Mouse (Mus musculus): ENCODE measurements around the gene Abca3. TPM values are rescaled to one million over a fixed set of nuclear protein-coding genes. Genes with fewer than 3 reads are reported as not detected.

Gene Abca3
- polyA plus RNA-seq, 1 experiment from 2014 or later: 30.4 TPM

GRCm38 (mm10) chr17:24362527-24362926 is 10.8 kb downstream of the Abca3 start:
- no peak overlapping the region for H3K4me2 ChIP-seq
- ATAC-seq (replicated peaks; ENCODE audit: low FRiP score) (0 out of 2 replicates have a peak, but pooled peaks have one; percentile 26), DNase-seq (ENCODE audit: low spot score) (no peak)
- H3K27me3 ChIP-seq (replicated peaks; ENCODE audit: control insufficient read depth, insufficient read depth, low read length): no peaks in the 10 kb centered on the region
- H3K4me1 ChIP-seq (replicated peaks; ENCODE audit: control insufficient read depth, insufficient read depth, low read length): peaks cover 15% of the 10 kb centered on the region
- peaks cover 9% of the 10 kb centered on the region; the same call in 1 of the 2 replicates for H3K36me3 ChIP-seq (ENCODE audit: control insufficient read depth, insufficient read depth, low read length)
- no peak overlapping the region for H3K27ac ChIP-seq (ENCODE audit: low read depth, low read length)
- WGBS: 78% methylated on average over 9 of the region's 9 CpGs
- H3K4me3 ChIP-seq (ENCODE audit: low read depth, low read length): no peak overlapping the region
- no peaks in the 10 kb centered on the region for H3K9me3 ChIP-seq (ENCODE audit: control insufficient read depth, low read length)
- H3K9ac ChIP-seq (ENCODE audit: low read depth, low read length): no peak overlapping the region

GRCm38 (mm10) chr17:24364461-24364860 is 12.7 kb downstream of the Abca3 start:
- Histone ChIP-seq H3K9ac (ENCODE audit: low read depth, low read length) (no peak overlapping the region), H3K4me1 (replicated peaks; ENCODE audit: control insufficient read depth, insufficient read depth, low read length) (peaks cover 12% of the 10 kb centered on the region), H3K36me3 (ENCODE audit: control insufficient read depth, insufficient read depth, low read length) (peaks cover 9% of the 10 kb centered on the region; the same call in 1 of the 2 replicates), H3K9me3 (ENCODE audit: control insufficient read depth, low read length) (no peaks in the 10 kb centered on the region), H3K27me3 (replicated peaks; ENCODE audit: control insufficient read depth, insufficient read depth, low read length) (no peaks in the 10 kb centered on the region), H3K27ac (ENCODE audit: low read depth, low read length) (no peak overlapping the region), H3K4me3 (ENCODE audit: low read depth, low read length) (no peak overlapping the region), H3K4me2 (no peak overlapping the region)
- DNase-seq (ENCODE audit: low spot score) (no peak), ATAC-seq (replicated peaks; ENCODE audit: low FRiP score) (no peak)
- WGBS: 93% methylated on average over 9 of the region's 9 CpGs

- H3K4me3 ChIP-seq (ENCODE audit: low read depth, low read length): no peak overlapping the region
- no peaks in the 10 kb centered on the region for H3K27me3 ChIP-seq (replicated peaks; ENCODE audit: control insufficient read depth, insufficient read depth, low read length)
- DNase-seq (ENCODE audit: low spot score): no peak
- peaks cover 9% of the 10 kb centered on the region; the same call in 1 of the 2 replicates for H3K36me3 ChIP-seq (ENCODE audit: control insufficient read depth, insufficient read depth, low read length)
- 70% methylated on average over 13 of the region's 13 CpGs for WGBS
- no peak for ATAC-seq (replicated peaks; ENCODE audit: low FRiP score)
- no peaks in the 10 kb centered on the region for H3K9me3 ChIP-seq (ENCODE audit: control insufficient read depth, low read length)
- peaks cover 1% of the 10 kb centered on the region for H3K4me1 ChIP-seq (replicated peaks; ENCODE audit: control insufficient read depth, insufficient read depth, low read length)
- H3K27ac ChIP-seq (ENCODE audit: low read depth, low read length): no peak overlapping the region
- H3K4me2 ChIP-seq: no peak overlapping the region
- H3K9ac ChIP-seq (ENCODE audit: low read depth, low read length): no peak overlapping the region
Observed at GRCm38 (mm10) chr17:24365863-24366262, 14.1 kb downstream of the Abca3 start.

DNA sequence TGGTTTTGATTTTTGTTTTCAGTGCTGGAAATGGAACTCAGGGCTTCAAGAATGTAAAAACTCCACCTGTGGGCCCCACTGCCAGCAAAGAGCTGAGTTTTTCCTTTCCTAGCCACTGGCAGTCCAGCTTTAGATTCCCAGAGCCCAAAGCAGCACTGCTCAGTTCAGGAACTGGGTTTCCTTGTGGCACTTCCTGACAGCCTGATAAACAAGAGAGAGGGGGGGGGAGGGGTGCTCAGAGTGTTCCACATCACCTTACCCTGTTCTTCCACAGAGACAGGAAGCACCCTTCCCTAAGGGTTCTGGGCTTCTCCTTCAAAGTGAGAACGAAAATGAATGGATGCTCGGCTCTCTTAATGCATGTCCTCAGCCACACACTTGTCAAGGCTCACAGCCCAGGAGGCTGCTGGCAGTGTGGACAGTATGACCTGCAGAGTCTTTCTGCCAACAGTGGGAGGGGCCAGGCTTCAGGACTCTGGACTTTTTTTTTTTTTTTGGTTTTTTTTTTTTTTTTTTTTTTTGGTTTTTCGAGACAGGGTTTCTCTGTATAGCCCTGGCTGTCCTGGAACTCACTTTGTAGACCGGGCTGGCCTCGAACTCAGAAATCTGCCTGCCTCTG is 23.5 kb downstream of the Abca3 start:
- WGBS: 68% methylated on average over 4 of the region's 5 CpGs
- no peaks in the 10 kb centered on the region for H3K9me3 ChIP-seq (ENCODE audit: control insufficient read depth, low read length)
- H3K36me3 ChIP-seq (ENCODE audit: control insufficient read depth, insufficient read depth, low read length): peaks cover 28% of the 10 kb centered on the region
- peaks cover 22% of the 10 kb centered on the region for H3K4me1 ChIP-seq (replicated peaks; ENCODE audit: control insufficient read depth, insufficient read depth, low read length)
- H3K27me3 ChIP-seq (replicated peaks; ENCODE audit: control insufficient read depth, insufficient read depth, low read length): no peaks in the 10 kb centered on the region
- H3K9ac ChIP-seq (ENCODE audit: low read depth, low read length): no peak overlapping the region; the same call in 1 of the 2 replicates
- H3K4me2 ChIP-seq: peak overlapping the region; percentile 20; the same call in 1 of the 2 replicates
- H3K4me3 ChIP-seq (ENCODE audit: low read depth, low read length): no peak overlapping the region
- ATAC-seq (replicated peaks; ENCODE audit: low FRiP score) (0 out of 2 replicates have a peak, but pooled peaks have one; percentile 26), DNase-seq (ENCODE audit: low spot score) (no peak)
- H3K27ac ChIP-seq (ENCODE audit: low read depth, low read length): no peak overlapping the region; the same call in 1 of the 2 replicates

DNA sequence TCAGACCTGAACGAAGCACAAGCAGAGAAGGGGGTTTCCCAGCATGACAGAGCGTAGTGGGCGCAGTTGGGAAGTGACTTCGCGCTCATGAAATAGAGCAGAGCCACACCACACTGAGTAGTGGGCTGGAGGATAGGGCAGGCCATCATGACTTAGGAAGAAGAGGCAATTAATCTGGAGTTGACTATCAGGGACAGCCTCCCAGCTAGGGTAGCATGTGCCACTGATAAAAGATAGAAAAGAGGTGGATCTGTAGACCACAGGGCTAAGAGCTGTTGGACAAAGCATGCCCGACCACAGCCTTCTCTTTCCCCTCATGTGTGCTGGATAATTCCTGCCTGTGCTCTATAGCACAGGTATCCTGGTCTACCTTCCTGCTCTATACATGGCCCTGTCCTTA is 24.1 kb downstream of the Abca3 start:
- Histone ChIP-seq H3K4me1 (replicated peaks; ENCODE audit: control insufficient read depth, insufficient read depth, low read length) (peaks cover 22% of the 10 kb centered on the region), H3K36me3 (ENCODE audit: control insufficient read depth, insufficient read depth, low read length) (peaks cover 28% of the 10 kb centered on the region), H3K9ac (ENCODE audit: low read depth, low read length) (no peak overlapping the region), H3K4me3 (ENCODE audit: low read depth, low read length) (no peak overlapping the region), H3K9me3 (ENCODE audit: control insufficient read depth, low read length) (no peaks in the 10 kb centered on the region), H3K27ac (ENCODE audit: low read depth, low read length) (no peak overlapping the region), H3K27me3 (replicated peaks; ENCODE audit: control insufficient read depth, insufficient read depth, low read length) (no peaks in the 10 kb centered on the region), H3K4me2 (no peak overlapping the region)
- ATAC-seq (replicated peaks; ENCODE audit: low FRiP score) (peak; percentile 74), DNase-seq (ENCODE audit: low spot score) (no peak)
- WGBS: 79% methylated on average over 6 of the region's 6 CpGs

GRCm38 (mm10) chr17:24378496-24378895 is 26.7 kb downstream of the Abca3 start:
- H3K9ac ChIP-seq (ENCODE audit: low read depth, low read length): no peak overlapping the region
- H3K27ac ChIP-seq (ENCODE audit: low read depth, low read length): no peak overlapping the region; the same call in 1 of the 2 replicates
- peaks cover 29% of the 10 kb centered on the region for H3K36me3 ChIP-seq (ENCODE audit: control insufficient read depth, insufficient read depth, low read length)
- peaks cover 22% of the 10 kb centered on the region for H3K4me1 ChIP-seq (replicated peaks; ENCODE audit: control insufficient read depth, insufficient read depth, low read length)
- H3K27me3 ChIP-seq (replicated peaks; ENCODE audit: control insufficient read depth, insufficient read depth, low read length): no peaks in the 10 kb centered on the region
- ATAC-seq (replicated peaks; ENCODE audit: low FRiP score) (no peak), DNase-seq (ENCODE audit: low spot score) (no peak)
- no peak overlapping the region for H3K4me2 ChIP-seq
- no peak overlapping the region for H3K4me3 ChIP-seq (ENCODE audit: low read depth, low read length)
- 78% methylated on average over 2 of the region's 2 CpGs for WGBS
- H3K9me3 ChIP-seq (ENCODE audit: control insufficient read depth, low read length): no peaks in the 10 kb centered on the region

DNA sequence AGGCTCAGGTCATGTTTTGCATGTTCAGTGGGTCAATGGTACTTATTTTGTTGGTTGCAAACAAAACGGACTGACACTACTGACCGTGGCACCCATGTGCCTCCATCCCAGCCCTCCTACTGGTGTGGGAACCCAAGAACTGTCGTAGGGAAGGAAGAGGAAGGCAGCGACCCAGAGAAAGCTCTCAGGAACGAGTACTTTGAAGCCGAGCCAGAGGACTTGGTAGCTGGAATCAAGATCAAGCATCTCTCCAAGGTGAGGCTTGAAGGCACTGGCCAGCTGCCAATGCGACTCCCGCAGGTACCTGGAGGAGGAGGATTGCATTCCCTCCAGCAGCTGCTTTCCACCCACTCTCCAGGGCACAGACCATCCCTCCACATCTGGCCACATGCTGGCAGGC is 32.0 kb downstream of the Abca3 start:
- no peak for DNase-seq (ENCODE audit: low spot score)
- peaks cover 30% of the 10 kb centered on the region for H3K36me3 ChIP-seq (ENCODE audit: control insufficient read depth, insufficient read depth, low read length)

DNA sequence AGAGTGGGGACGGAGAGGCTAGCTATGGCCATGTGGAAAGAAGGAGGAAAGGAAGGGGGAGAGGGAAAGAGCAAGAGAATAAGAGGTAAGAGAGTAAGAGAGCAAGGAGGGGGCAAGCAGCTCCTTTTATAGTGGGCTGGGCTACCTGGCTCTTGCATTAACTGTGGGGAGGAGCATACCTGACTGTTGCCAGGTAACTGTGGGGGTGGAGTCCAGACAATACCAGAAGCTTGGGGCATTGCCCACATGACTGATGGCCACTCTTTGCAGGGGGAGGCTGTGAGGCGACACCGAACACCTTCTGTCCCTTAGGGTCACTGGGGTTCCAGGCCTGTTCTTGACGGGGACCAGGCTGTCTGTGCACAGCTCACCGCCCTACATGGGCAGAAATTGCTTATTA is 37.0 kb downstream of the Abca3 start:
- Histone ChIP-seq H3K4me1 (replicated peaks; ENCODE audit: control insufficient read depth, insufficient read depth, low read length) (no peaks in the 10 kb centered on the region), H3K27ac (ENCODE audit: low read depth, low read length) (no peak overlapping the region), H3K36me3 (ENCODE audit: control insufficient read depth, insufficient read depth, low read length) (peaks cover 23% of the 10 kb centered on the region), H3K4me2 (no peak overlapping the region), H3K9me3 (ENCODE audit: control insufficient read depth, low read length) (no peaks in the 10 kb centered on the region), H3K27me3 (replicated peaks; ENCODE audit: control insufficient read depth, insufficient read depth, low read length) (no peaks in the 10 kb centered on the region), H3K4me3 (ENCODE audit: low read depth, low read length) (no peak overlapping the region), H3K9ac (ENCODE audit: low read depth, low read length) (no peak overlapping the region)
- DNase-seq (ENCODE audit: low spot score): no peak
- ATAC-seq (replicated peaks; ENCODE audit: low FRiP score): no peak
- WGBS: 89% methylated on average over 5 of the region's 5 CpGs

More for the DNA sequence above, 32.0 kb downstream of the Abca3 start:
- H3K4me2 ChIP-seq: no peak overlapping the region
- 83% methylated on average over 8 of the region's 8 CpGs for WGBS
- no peaks in the 10 kb centered on the region for H3K27me3 ChIP-seq (replicated peaks; ENCODE audit: control insufficient read depth, insufficient read depth, low read length)
- no peaks in the 10 kb centered on the region for H3K4me1 ChIP-seq (replicated peaks; ENCODE audit: control insufficient read depth, insufficient read depth, low read length)
- no peak overlapping the region for H3K27ac ChIP-seq (ENCODE audit: low read depth, low read length)
- H3K9me3 ChIP-seq (ENCODE audit: control insufficient read depth, low read length): no peaks in the 10 kb centered on the region
- H3K4me3 ChIP-seq (ENCODE audit: low read depth, low read length): no peak overlapping the region
- no peak for ATAC-seq (replicated peaks; ENCODE audit: low FRiP score)
- no peak overlapping the region for H3K9ac ChIP-seq (ENCODE audit: low read depth, low read length)

GRCm38 (mm10) chr17:24389865-24390264 is 38.1 kb downstream of the Abca3 start:
- ATAC-seq (replicated peaks; ENCODE audit: low FRiP score) (no peak), DNase-seq (ENCODE audit: low spot score) (peak; percentile 49)
- peaks cover 18% of the 10 kb centered on the region for H3K36me3 ChIP-seq (ENCODE audit: control insufficient read depth, insufficient read depth, low read length)
- H3K4me2 ChIP-seq: no peak overlapping the region
- H3K9ac ChIP-seq (ENCODE audit: low read depth, low read length): no peak overlapping the region
- 7% methylated on average over 2 of the region's 2 CpGs for WGBS
- no peak overlapping the region for H3K27ac ChIP-seq (ENCODE audit: low read depth, low read length)
- H3K4me1 ChIP-seq (replicated peaks; ENCODE audit: control insufficient read depth, insufficient read depth, low read length): no peaks in the 10 kb centered on the region
- no peaks in the 10 kb centered on the region for H3K9me3 ChIP-seq (ENCODE audit: control insufficient read depth, low read length)
- H3K27me3 ChIP-seq (replicated peaks; ENCODE audit: control insufficient read depth, insufficient read depth, low read length): no peaks in the 10 kb centered on the region
- H3K4me3 ChIP-seq (ENCODE audit: low read depth, low read length): no peak overlapping the region
